7 mouse cellular contexts compared by ENCODE assay signal in genomic region chr19:3574593-3575094, GRCm38 (mm10). TPM values are rescaled to one million over a fixed set of nuclear protein-coding genes. Genes with fewer than 3 reads are reported as not detected.
DNase-seq lines count a peak whose midpoint lies in the region; ATAC-seq and TF ChIP-seq lines count a peak whose summit lies in the region.

No protein-coding gene starts in this region.

- no peaks in the 10 kb centered on the region for H3K9me3 ChIP-seq in embryonic facial prominence, embryonic 12.5 days

- H3K27me3 ChIP-seq in testis, adult 2 months (ENCODE audit: control insufficient read depth, insufficient read depth, low read length), result no peaks in the 10 kb centered on the region
- H3K27me3 ChIP-seq in embryonic facial prominence, embryonic 12.5 days, result no peaks in the 10 kb centered on the region

- TF ChIP-seq CTCF in testis, adult 2 months (IDR thresholded peaks at IDR 0.05; ENCODE audit: control insufficient read depth, insufficient read depth, insufficient replicate concordance, low read depth, low read length), result no peak

- peak overlapping the region; percentile 79 for H3K4me2 ChIP-seq in embryonic facial prominence, embryonic 12.5 days (replicated peaks)

- peak overlapping the region; percentile 89 for H3K9ac ChIP-seq in embryonic facial prominence, embryonic 12.5 days

- no peaks in the 10 kb centered on the region for H3K36me3 ChIP-seq in testis, adult 2 months (ENCODE audit: control insufficient read depth, insufficient read depth, low read length)
- H3K36me3 ChIP-seq in embryonic facial prominence, embryonic 12.5 days, result no peaks in the 10 kb centered on the region; the same call in 1 of the 2 replicates

- peaks cover 10% of the 10 kb centered on the region for H3K4me1 ChIP-seq in testis, adult 2 months (ENCODE audit: control insufficient read depth, insufficient read depth, low read length)
- peaks cover 16% of the 10 kb centered on the region for H3K4me1 ChIP-seq in embryonic facial prominence, embryonic 12.5 days

- no peak for DNase-seq in testis, postnatal 10 days (ENCODE audit: low spot score)
- peak; percentile 22 for DNase-seq in kidney, postnatal 14 days
- DNase-seq in naive thymus-derived CD4-positive, alpha-beta T cell, adult 2 months (ENCODE audit: low read depth), result peak; percentile 49
- no peak for DNase-seq in left cerebral cortex, adult 18-20 months (ENCODE audit: low spot score in 2 of 2)
- no peak for DNase-seq in natural killer cell, adult 2 months (ENCODE audit: low spot score in 2 of 2)

- ATAC-seq in embryonic facial prominence, embryonic 12.5 days (ENCODE audit: insufficient number of reproducible peaks, insufficient read depth, low FRiP score, low TSS enrichment), result no peak

- no peak for TF ChIP-seq POLR2A in testis, adult 2 months (IDR thresholded peaks at IDR 0.05; ENCODE audit: control insufficient read depth, low read depth, low read length)

- peak overlapping the region; percentile 88 for H3K27ac ChIP-seq in testis, adult 2 months (ENCODE audit: control insufficient read depth, insufficient read depth, low read depth, low read length)
- H3K27ac ChIP-seq in embryonic facial prominence, embryonic 12.5 days, result peak overlapping the region; percentile 96; the same call in 1 of the 2 replicates

- H3K4me3 ChIP-seq in testis, adult 2 months (ENCODE audit: control insufficient read depth, low read depth, low read length), result peak overlapping the region; percentile 89
- peak overlapping the region; percentile 94 for H3K4me3 ChIP-seq in embryonic facial prominence, embryonic 12.5 days

- under 1% methylated on average over 9 of the region's 9 CpGs for WGBS in embryonic facial prominence, embryonic 12.5 days

RNA-seq across cellular contexts. Expression of gene Ppp6r3, which starts 0.9 kb away (rescaled TPM):
- 28.3 and 28.8 TPM in 2 replicates for polyA plus RNA-seq in testis, adult 2 months (2012; rRNA removed)
- polyA plus RNA-seq in embryonic facial prominence, embryonic 12.5 days (2016; fragmentation: Nextera tagmentation; extraction: Ambion mirVana), result 70.7 and 74.8 TPM in 2 replicates
- 10 to 100 TPM; 75.9 to 80.3 TPM for total RNA-seq in left cerebral cortex, adult 18-20 months (2021)

Comparison
In these comparisons a context has a peak if more than half of its experiments do, and no peak if none do; other contexts are left out.
1. DNase-seq: peak in kidney, postnatal 14 days (single experiment) and naive thymus-derived CD4-positive, alpha-beta T cell, adult 2 months (single experiment); none in testis, postnatal 10 days (single experiment), left cerebral cortex, adult 18-20 months (0 of 2) and natural killer cell, adult 2 months (0 of 2).